Mouse (Mus musculus): ENCODE results near the gene Fastkd1.
A peak's percentile ranks its signal among the peaks of the same experiment; 100 is the strongest.

- TF ChIP-seq JUND (conservative IDR thresholded peaks at IDR 0.05; ENCODE audit: low read depth, low read length): no peak
- TF ChIP-seq HCFC1 (IDR thresholded peaks at IDR 0.05; ENCODE audit: low read depth, low read length): no peak
- no peak for TF ChIP-seq USF2 (conservative IDR thresholded peaks at IDR 0.05; ENCODE audit: low read depth, low read length)
- TF ChIP-seq CHD2 (IDR thresholded peaks at IDR 0.05; ENCODE audit: low read length): no peak
- TF ChIP-seq USF1 (IDR thresholded peaks at IDR 0.05; ENCODE audit: low read depth, low read length): no peak
- no peak for TF ChIP-seq MAX (IDR thresholded peaks at IDR 0.05; ENCODE audit: low read length)
- peak; percentile 14; the same call in 1 of the 2 replicates for TF ChIP-seq EP300 (IDR thresholded peaks at IDR 0.05; ENCODE audit: low read length)
- no peak for TF ChIP-seq CTCF (conservative IDR thresholded peaks at IDR 0.05 in 1 of 2, IDR thresholded peaks at IDR 0.05 in 1 of 2; ENCODE audit: low read depth in 2 of 2, low read length in 2 of 2)
- no peak for TF ChIP-seq ZNF384 (IDR thresholded peaks at IDR 0.05; ENCODE audit: low read depth, low read length)
- TF ChIP-seq MYC (IDR thresholded peaks at IDR 0.05; ENCODE audit: low read depth, low read length): no peak
- TF ChIP-seq NRF1 (IDR thresholded peaks at IDR 0.05; ENCODE audit: low read depth, low read length): no peak
These were observed 28.8 kb downstream of the Fastkd1 start for GRCm38 (mm10) chr2:69684488-69684887.
